Mouse (Mus musculus) adrenal gland, adult (tissue): ENCODE data around the gene Ccdc167.

Experiments used
- DNase-seq, 2 experiments: peaks; one replicate each; pipeline ENCODE4 v3.0.0; 2022 to 2023; ENCODE audit warnings: low spot score in 1 of 2; ENCODE audit not compliant: inconsistent age in 2 of 2

Gene Ccdc167

GRCm38 (mm10) chr17:29716732-29717445 is at the start of gene Ccdc167:
TSS of gene Ccdc167 (minus strand) at chr17:29717044.
- DNase-seq, result peak; percentile 97 to 99

- DNase-seq, result no peak
Observed at GRCm38 (mm10) chr17:29765380-29765779, 48.5 kb upstream of the Ccdc167 start.

- DNase-seq, result peak in 1 of 2 experiments; percentile 59
Observed at GRCm38 (mm10) chr17:29762551-29762950, 45.7 kb upstream of the Ccdc167 start.

GRCm38 (mm10) chr17:29761938-29762337 is 45.1 kb upstream of the Ccdc167 start:
- no peak for DNase-seq

- peak; percentile 22 to 45 for DNase-seq
Observed at GRCm38 (mm10) chr17:29760404-29761375, 43.8 kb upstream of the Ccdc167 start.

GRCm38 (mm10) chr17:29759963-29760362 is 43.1 kb upstream of the Ccdc167 start:
- peak in 1 of 2 experiments; percentile 70 for DNase-seq

- peak; percentile 67 to 88 for DNase-seq
Observed at GRCm38 (mm10) chr17:29756381-29756780, 39.5 kb upstream of the Ccdc167 start.

GRCm38 (mm10) chr17:29754510-29754909 is 37.7 kb upstream of the Ccdc167 start:
- no peak for DNase-seq

GRCm38 (mm10) chr17:29747466-29747865 is 30.6 kb upstream of the Ccdc167 start:
- no peak for DNase-seq

- DNase-seq, result peak in 1 of 2 experiments; percentile 46
Observed at GRCm38 (mm10) chr17:29737849-29738804, 21.3 kb upstream of the Ccdc167 start.

GRCm38 (mm10) chr17:29736448-29737014 is 19.7 kb upstream of the Ccdc167 start:
- no peak for DNase-seq

- peak in 1 of 2 experiments; percentile 34 for DNase-seq
Observed at GRCm38 (mm10) chr17:29732522-29732921, 15.7 kb upstream of the Ccdc167 start.

- DNase-seq, result no peak
Observed at GRCm38 (mm10) chr17:29731953-29732325, 15.1 kb upstream of the Ccdc167 start.

GRCm38 (mm10) chr17:29731266-29731952 is 14.6 kb upstream of the Ccdc167 start:
- peak; percentile 68 to 78 for DNase-seq

GRCm38 (mm10) chr17:29730510-29731265 is 13.8 kb upstream of the Ccdc167 start:
- peak; percentile 89 to 91 for DNase-seq

- DNase-seq, result no peak
Observed at GRCm38 (mm10) chr17:29728082-29728481, 11.2 kb upstream of the Ccdc167 start.

GRCm38 (mm10) chr17:29725027-29725620 is 8.3 kb upstream of the Ccdc167 start:
- DNase-seq, result no peak

GRCm38 (mm10) chr17:29724610-29725009 is 7.8 kb upstream of the Ccdc167 start:
- peak in 1 of 2 experiments; percentile 47 for DNase-seq
